Mouse (Mus musculus) liver, postnatal 0 days (tissue): ENCODE results near the gene Coa6.

Experiments
- CTCF ChIP-seq: sonication (generic); IDR thresholded peaks from 2 replicates; pipeline ENCODE4 v1.5.1; 2016; ENCODE audit warnings: antibody characterized with exemption, low read depth
- EP300 ChIP-seq: IDR thresholded peaks from 2 replicates; pipeline ENCODE4 v1.6.1; 2016; ENCODE audit warnings: antibody characterized with exemption, low read depth, mild to moderate bottlenecking

GRCm38 (mm10) chr8:126464071-126464470 lies 41.8 kb downstream of the Coa6 start:
- TF ChIP-seq CTCF (no peak), EP300 (no peak)
